Mouse (Mus musculus): ENCODE data around the gene Ncor2.

The Ncor2 gene

DNA sequence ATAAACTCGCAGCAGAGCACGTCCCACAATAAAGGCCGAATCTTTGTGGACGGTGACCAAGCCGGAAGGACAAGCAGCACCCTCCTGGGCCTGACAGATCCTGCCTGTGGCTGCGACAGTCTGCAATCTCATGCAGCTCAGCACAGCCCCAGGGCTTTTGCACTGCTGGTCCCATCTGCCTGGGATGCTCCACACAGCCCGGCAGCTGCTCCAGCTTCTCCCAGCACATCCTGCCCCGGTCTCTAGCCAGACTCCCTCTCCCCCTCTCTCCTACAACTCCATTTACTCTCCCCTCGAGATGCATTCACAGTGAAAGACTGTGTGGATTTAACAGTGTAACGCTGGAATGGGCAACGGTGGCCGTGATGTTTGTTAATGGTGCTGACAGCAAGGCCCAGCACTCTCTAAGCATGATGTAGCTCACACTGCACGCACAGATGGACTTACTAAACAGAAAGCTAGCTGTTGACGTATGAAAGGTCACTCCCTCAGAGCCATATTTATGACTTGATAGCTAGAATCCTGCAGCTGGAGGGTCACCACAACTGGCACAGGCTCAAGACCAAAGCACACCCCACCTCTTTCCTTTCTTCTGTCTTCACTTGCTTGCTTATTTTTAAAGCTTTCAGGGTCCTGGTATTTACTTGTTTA is 83.4 kb downstream of the Ncor2 start:
- no peak for DNase-seq (ENCODE audit: low spot score)

DNA sequence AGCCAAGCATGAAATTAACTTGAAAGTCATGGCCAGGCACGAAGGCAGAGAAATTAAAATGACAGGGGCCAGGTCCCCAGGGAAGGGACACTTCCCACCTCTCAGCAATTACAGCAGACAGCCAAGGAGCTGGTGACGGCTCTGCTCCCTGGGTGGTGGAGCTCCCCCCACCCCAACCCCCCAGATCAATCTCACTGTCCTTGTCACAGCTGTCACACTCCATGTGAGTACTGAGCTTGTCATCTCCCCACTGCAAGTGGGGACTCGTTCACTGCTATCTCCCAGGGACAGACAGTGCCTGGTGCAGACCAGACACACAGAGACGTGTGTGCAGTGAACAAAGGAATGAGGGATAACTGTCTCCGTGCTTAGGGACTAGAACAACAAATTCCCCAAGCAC is 85.2 kb downstream of the Ncor2 start:
- DNase-seq (ENCODE audit: low spot score) = no peak

DNA sequence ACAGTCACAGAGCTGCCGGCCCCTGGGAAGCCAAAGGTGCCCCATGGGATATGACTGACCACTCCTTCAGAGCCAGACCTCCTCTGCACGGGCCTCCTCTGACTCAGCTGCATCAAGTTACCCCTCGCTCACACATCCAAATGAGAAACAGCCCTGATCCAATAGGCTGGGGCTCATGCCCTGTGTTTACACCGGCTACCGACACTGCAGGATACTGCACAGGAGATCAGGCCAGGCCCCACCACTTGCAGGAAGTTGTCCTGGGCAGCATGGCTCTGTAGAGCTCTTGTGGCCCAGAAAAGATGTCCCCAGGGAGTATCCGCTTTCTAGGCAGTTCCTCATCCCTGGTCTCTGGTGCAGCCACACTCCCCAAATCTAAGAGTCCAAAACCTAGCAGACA is 90.9 kb downstream of the Ncor2 start:
- DNase-seq (ENCODE audit: low spot score) = no peak

DNA sequence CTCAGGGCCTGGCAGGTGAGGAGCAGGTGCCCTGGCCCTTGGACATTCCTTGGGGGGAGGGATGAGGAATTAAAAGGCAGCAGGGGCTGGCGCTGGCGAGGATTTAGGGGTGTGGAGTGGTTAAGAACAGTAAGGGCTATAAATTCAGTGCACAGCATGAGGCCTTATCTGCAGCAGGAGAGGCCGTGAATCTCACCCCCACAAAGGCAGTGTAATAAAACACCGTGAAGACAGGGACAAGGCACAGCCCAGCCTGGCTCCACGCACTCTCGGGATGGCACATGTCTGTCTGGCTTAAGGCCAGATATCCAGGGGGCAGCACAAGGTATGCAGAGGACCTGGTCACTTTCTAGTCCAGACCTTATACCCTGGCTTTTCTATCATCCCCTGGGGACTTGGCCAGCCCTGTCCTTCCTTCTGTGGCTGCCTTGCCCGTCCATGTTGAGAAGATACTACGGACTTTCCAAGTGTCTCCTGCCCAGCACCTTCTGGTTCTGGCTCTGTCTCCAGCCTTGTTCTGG is 93.9 kb downstream of the Ncor2 start:
- DNase-seq (ENCODE audit: low spot score) = no peak

DNA sequence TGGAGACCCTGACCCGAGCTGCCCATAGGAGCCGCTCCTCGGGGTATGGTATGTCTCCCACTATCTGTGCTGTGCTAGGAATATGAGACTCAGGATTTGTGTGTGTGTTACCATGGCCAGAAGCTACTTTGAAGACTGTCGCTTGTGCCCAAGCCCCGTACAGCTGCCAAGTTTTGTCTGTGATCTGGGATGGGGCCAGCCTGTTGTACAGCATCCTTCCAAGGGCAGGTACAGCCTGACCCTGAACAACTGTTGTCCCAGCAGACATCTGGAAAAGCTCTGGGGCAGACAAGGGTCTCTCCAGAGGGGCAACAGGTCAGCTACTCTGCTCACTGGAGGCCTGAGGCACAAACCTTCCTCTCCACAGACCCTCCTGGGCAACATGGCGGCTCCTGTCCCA is 95.3 kb downstream of the Ncor2 start:
- DNase-seq (ENCODE audit: low spot score) = no peak

- DNase-seq (ENCODE audit: low spot score) = peak; percentile 86
Observed at GRCm38 (mm10) chr5:125081318-125082101, 97.5 kb downstream of the Ncor2 start.

- peak; percentile 67 for DNase-seq (ENCODE audit: low spot score)
Observed at GRCm38 (mm10) chr5:125080787-125081317, 98.2 kb downstream of the Ncor2 start.

GRCm38 (mm10) chr5:125080352-125080751 is 98.7 kb downstream of the Ncor2 start:
- DNase-seq (ENCODE audit: low spot score) = no peak

DNA sequence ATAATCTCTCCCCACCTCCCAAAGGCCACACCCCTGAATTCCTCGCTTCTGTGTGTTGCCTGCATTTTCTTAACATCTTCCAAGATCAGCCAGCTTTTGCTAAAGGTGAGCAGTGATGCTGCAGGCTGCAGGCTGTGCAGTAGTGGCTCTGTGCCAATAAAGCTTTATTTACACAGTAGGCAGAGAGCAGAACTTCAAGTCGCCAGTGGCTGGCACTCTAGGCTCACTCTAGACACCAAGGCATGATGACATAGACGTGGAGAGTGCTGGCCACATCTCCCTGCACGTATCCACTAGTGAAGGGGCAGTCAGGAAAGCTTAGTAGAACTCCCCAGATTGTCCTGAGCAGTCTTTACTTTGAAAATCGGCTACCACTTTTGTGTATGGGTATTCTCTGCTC is 100.8 kb downstream of the Ncor2 start:
- DNase-seq (ENCODE audit: low spot score) = no peak

GRCm38 (mm10) chr5:125076183-125076582 is 102.8 kb downstream of the Ncor2 start:
- DNase-seq (ENCODE audit: low spot score) = no peak

DNA sequence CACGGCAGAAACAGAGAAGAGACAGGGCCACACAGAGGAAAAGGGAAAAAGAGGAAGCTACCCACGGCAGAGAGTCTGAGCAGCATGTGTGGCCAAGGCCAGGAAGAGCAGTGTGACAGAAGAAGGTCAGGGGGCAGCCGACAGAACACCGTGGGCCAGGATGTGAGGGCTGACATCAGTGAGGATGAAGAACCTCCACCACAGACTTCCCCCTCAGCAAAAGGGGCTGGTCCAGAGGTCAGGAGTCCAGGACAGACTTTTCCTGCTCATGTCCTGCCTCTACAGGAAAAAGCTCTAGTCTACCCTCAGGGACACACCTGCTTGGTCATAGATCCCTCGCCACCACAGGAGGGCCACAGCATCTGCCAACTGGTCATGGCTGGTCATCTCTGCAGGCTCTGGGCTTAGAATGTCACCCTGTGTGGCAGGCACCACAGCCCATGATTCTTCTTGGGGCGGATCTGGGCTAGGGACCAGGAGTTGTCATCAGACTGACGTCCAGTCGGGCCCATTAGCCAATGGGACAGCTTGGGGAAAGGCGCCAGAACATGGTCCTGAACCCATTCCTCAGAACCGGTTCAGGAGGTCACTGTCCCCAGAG is 104.3 kb downstream of the Ncor2 start:
- DNase-seq (ENCODE audit: low spot score) = no peak

GRCm38 (mm10) chr5:125073896-125074295 is 105.1 kb downstream of the Ncor2 start:
- DNase-seq (ENCODE audit: low spot score) = no peak

DNA sequence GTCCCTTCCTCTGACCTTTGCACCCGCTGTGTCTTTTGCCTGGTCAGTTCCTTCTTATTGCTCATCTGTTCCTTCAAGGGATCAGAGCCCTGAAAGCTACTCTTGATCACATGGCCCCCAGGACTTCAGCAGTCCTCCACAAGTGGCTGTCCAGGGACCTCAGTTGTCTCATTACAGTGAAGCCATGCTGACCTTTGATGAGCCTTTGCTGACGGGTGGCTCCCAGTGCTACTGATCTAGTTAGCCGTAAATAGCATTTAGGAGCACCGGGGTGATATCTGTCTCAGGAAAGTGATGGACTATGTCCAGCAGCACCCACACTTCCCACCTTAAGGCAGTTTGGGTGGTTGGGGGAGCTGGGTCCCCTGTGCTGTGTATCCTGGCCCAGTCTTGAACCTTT is 105.7 kb downstream of the Ncor2 start:
- no peak for DNase-seq (ENCODE audit: low spot score)

DNA sequence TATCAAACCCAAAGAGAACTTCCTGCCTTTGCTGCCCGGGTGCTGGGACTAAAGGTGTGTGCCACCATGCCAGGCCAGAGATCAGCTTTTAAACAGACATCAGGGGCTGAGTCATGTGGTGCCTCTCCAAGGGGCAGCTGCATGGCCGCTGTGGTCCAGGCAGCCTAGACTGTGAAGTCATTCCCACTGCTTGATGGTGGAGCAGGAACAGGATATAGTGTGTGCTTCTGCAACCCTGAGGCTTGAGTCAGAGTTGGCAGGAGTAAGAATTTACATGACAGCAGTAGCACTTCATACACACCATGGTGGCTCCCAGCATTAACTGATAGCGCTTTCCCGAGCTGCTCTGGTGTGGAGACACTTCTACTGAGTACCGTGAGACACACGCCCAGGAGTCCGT is 106.6 kb downstream of the Ncor2 start:
- no peak for DNase-seq (ENCODE audit: low spot score)

DNA sequence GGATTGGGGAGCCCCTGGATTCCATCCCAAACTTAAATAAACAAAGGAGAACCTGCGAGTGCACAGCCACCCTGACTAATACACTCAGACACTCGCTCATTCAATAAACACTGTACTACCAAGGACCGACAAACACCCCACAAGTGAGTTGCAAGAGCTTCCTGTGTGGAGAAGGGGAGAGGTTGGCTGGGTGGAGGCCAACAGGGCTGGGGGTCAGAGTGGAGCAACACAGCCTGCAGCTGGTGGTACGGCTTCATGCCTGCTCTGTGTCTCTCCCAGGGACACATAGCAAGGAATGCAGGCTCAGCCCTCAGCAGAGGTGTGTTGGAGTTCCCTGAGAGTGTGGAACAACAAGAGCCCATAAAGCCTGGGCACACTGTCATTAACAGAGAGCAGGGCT is 107.1 kb downstream of the Ncor2 start:
- peak; percentile 62 for DNase-seq (ENCODE audit: low spot score)

- DNase-seq (ENCODE audit: low spot score) = peak; percentile 41
Observed at GRCm38 (mm10) chr5:125070399-125070798, 108.6 kb downstream of the Ncor2 start.

GRCm38 (mm10) chr5:125069916-125070315 is 109.1 kb downstream of the Ncor2 start:
- DNase-seq (ENCODE audit: low spot score) = no peak

GRCm38 (mm10) chr5:125069426-125069825 is 109.6 kb downstream of the Ncor2 start:
- DNase-seq (ENCODE audit: low spot score) = no peak

DNA sequence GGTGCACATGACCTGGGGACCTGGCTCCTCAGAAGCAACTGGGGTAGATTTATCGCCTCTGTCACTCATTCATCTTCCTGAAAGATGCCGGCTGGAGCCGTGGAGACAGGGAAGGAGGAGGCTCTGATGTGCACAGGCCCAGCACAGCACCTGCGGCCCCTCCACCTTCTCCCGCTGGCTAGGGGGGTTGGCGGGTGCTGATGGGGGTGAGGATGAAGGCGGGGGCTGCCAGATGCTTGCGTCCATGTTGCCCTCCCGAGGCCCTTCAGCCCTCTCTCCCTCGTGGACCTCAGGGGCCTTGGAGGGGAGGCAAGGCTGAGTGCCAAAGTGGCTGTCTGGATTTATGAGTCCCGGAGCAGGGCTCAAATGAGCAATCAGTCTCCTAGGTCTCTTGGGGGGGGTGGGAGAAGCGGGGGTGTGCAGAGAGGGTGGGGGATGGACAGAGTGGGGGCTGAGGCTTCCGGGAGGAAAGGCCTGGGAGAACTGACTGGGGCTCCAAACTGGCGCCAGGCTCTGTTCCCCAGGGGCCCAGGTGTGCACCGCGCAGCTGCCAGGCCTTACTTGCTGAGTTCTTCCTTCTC is 110.6 kb downstream of the Ncor2 start:
- no peak for DNase-seq (ENCODE audit: low spot score)

GRCm38 (mm10) chr5:125067673-125068072 is 111.3 kb downstream of the Ncor2 start:
- DNase-seq (ENCODE audit: low spot score) = no peak

DNA sequence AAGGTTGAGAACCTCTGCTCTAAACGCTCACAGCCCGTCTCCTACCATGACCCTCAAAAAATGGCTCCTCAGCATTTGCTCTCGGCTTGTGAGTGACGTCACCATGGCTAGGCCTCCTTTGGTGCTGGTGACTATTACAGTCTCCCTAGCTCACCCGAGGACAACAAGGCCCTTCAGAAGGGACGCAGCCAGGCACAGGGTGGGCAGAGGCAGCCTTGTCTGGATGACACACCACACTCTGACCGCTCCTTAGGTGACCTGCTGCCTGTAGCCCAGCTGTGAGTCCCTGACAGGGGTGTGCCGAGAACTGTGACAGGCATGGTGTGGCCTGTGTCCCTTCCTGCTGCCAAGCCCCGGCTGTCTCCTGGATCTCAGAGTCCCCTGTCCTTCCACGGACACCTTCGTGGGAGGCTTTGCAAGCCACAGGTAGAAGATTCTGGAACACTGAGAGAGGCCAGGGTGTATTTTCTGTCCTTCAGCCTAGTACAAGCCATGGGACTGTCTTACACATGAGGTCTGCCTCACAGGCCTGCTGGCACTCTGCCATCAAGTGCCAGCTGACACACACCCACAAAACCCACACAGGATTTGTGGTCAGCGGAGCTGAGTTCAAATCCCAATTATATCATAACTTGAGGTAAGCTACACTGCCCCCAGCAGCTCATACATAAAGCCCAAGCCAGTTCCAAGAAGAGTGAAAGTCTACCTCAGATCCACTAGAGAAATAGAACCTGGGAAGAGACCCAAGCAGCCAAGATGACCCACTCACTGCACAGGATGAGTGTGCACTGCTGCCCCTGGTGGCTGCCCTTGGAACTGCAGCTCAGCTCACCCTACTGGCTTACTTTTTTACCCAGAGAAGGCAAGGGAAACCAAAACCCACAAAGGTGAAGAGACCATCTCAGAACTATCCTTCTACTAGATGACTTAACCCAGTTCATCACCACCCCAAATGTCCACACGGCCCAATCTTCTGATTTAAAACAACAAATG is 112.2 kb downstream of the Ncor2 start:
- peak; percentile 81 for DNase-seq (ENCODE audit: low spot score)
